Mouse (Mus musculus): ENCODE data around the gene Btg3.

Gene Btg3

GRCm38 (mm10) chr16:78301183-78301830 is 75.7 kb downstream of the Btg3 start, which contains the start of gene Cxadr:
TSS of gene Cxadr (plus strand) at chr16:78301489.
- DNase-seq (ENCODE audit: low spot score in 2 of 2) = peak; percentile 12 to 26

- DNase-seq (ENCODE audit: low spot score in 2 of 2) = no peak
Observed at GRCm38 (mm10) chr16:78296114-78296513, 80.9 kb downstream of the Btg3 start.

- DNase-seq (ENCODE audit: low spot score in 2 of 2) = no peak
Observed at GRCm38 (mm10) chr16:78295601-78296000, 81.4 kb downstream of the Btg3 start.

- no peak for DNase-seq (ENCODE audit: low spot score in 2 of 2)
Observed at GRCm38 (mm10) chr16:78294606-78295275, 82.3 kb downstream of the Btg3 start.

GRCm38 (mm10) chr16:78294051-78294450 is 82.9 kb downstream of the Btg3 start:
- no peak for DNase-seq (ENCODE audit: low spot score in 2 of 2)

GRCm38 (mm10) chr16:78283231-78283630 is 93.8 kb downstream of the Btg3 start:
- no peak for DNase-seq (ENCODE audit: low spot score in 2 of 2)
